Mouse (Mus musculus) gastrocnemius, postnatal 36 days (tissue): Measurements from ENCODE around the gene Chrm1. TPM values are rescaled to one million over a fixed set of nuclear protein-coding genes. Genes with fewer than 3 reads are reported as not detected.
"Not testable (repeated sequence)": the region's sequence is repeated elsewhere in the genome, so short reads cannot be mapped to it uniquely, and the experiment has no call there.

Experiments used
- DNase-seq, 2 experiments: peaks; one replicate each; pipeline ENCODE4 v3.0.0; 2022
- intact Hi-C: fragments of 180-260 bp; cut with DNase I; formaldehyde crosslinking; loops from one replicate; pipeline ENCODE4 v1.15.1; 2025
- total RNA-seq, 2 experiments: library from RNA; stranded (reverse); gene quantifications; 2 replicates each; pipeline ENCODE4 v1.2.3; 2021

Chrm1 gene
- total RNA-seq, 2 experiments from 2014 or later, result not detected

DNA sequence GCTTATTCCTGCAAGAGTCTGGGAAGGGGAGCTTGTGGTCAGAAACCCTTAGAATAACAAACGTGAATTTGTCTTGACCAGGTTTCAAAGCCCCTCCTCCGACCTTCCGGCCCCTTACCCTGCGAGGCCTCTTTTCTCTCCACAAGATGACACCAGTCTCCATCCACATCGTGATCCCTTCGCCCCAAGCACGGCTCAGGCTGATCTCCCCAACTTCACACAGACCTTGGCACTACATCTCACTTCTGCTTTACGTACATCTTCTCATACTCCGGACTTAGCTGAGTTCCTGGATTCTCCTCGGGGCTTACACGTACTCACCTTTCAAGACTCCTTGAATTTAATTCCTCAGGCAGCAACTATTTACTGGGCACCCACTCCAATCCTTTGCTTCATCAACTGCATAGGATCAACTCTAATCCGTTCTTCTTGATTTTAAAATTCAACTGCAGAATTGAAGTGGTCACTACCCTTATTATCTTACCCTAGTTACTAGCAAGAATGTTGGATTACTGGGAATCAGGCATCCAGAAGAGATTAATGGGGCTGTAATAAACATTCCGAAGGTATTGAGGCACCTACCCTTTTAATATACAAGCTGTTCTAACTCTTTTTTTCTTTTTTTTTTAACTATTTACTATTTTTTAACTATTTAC is 50.5 kb downstream of the Chrm1 start:
- no peak for DNase-seq
- intact Hi-C loops, result loop anchor here (10.0 kb wide), 1 partner anchor 401 kb away; no protein-coding TSS in a partner anchor

- no peak for DNase-seq
- intact Hi-C loops, result loop anchor here (10.0 kb wide), 1 partner anchor 400 kb away; no protein-coding TSS in a partner anchor
Observed at GRCm38 (mm10) chr19:8714653-8715481, 51.3 kb downstream of the Chrm1 start.

GRCm38 (mm10) chr19:8715868-8716766 is 52.5 kb downstream of the Chrm1 start:
- DNase-seq, result no peak
- intact Hi-C loops, result loop anchor here (10.0 kb wide), 1 partner anchor 399 kb away; no protein-coding TSS in a partner anchor

DNA sequence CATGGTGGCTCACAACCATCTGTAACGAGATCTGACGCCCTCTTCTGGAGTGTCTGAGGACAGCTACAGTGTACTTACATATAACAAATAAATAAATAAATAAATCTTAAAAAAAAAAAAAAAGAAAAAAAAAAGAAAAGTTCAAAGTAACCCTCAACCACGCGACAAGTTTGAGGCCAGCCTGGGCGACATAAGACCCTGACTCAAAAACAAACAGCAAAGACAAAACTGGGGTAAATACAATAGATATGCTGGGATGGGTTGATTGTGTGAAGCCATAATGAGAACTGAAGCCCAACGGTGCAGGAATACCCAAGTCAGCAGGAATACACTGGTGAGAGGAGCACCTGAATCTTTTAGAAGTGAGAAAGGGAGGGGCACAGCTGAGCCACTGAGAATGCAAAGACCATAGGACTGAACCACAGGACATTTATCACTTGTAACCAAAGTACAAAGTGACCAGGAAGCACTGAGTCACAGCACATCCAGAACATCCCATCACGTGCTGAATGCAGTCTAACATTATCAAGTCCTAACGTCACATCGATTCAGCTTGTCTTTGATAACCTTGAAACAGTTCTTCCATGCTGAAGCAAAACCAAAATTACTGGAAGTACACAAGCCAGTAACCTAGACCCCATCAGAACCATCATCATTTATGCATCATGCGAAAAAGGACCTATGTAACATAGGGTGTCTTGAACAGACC is 53.3 kb downstream of the Chrm1 start:
- intact Hi-C loops, result loop anchor here (10.0 kb wide), 1 partner anchor 398 kb away; no protein-coding TSS in a partner anchor
- no peak for DNase-seq

GRCm38 (mm10) chr19:8718357-8718756 is 54.8 kb downstream of the Chrm1 start:
- peak in 1 of 2 experiments; percentile 28 for DNase-seq
- intact Hi-C loops, result loop anchor here (10.0 kb wide), 1 partner anchor 396 kb away; no protein-coding TSS in a partner anchor

DNA sequence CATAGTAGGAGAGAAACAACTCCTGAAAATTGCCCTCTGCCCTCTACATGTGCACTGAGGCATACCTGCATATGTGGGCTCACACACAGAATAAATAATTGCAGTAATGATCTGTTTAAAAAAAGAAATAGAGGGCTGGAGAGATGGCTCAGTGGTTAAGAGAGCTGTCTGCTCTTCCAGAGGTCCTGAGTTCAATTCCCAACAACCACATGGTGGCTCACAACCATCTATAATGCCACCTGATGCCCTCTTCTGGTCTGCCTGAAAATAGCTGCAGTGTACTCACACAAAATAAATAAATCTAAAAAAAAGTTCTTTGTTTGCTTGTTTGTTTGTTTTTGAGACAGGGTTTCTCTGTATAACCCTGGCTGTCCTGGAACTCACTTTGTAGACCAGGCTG is 55.4 kb downstream of the Chrm1 start:
- DNase-seq, result not testable (repeated sequence)
- intact Hi-C loops, result loop anchor here (10.0 kb wide), 1 partner anchor 396 kb away; no protein-coding TSS in a partner anchor

GRCm38 (mm10) chr19:8721378-8721777 is 57.8 kb downstream of the Chrm1 start:
- DNase-seq, result no peak
- intact Hi-C loops, result no loop called here

GRCm38 (mm10) chr19:8722021-8722420 is 58.4 kb downstream of the Chrm1 start:
- intact Hi-C loops, result no loop called here
- DNase-seq, result no peak

- no peak for DNase-seq
- intact Hi-C loops, result no loop called here
Observed at GRCm38 (mm10) chr19:8722559-8722906, 58.9 kb downstream of the Chrm1 start.

DNA sequence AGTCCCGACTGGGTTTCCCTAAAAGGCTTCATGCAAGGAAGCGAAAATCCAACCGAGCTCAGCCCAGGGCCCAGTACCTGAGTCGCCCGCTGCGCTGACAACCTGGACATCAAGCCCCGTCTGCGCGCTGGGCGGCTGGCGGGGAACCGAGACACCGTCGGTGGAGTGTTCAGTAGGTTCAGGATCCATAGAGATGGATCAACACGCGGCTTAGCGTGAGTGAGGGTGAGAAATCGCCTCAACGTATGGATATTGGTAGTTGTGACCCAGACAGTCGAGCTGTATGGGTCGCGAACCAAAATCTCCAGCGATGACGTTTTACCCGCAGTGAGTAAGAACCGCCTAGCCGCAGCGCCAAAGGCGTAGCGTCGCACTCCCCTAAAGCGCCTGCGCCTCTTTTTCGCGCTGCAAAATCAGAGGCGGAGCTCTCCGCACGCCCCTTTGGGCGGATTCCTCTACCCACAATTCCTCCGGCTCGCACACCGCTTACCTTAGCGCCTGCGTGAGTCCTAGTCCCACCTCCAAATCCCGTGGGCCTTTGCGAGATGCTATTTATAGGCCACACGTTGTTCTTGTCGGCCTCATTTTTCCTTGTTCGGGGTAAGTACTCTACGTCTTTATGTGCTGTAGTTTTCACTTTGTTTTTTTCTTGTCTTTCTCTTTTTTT is 59.5 kb downstream of the Chrm1 start, which contains the start of gene Slc3a2:
Slc3a2 (minus strand) TSS at position 463 of the 667 bp plus-strand sequence.
- peak; percentile 89 to 96 for DNase-seq
- intact Hi-C loops, result no loop called here

GRCm38 (mm10) chr19:8723574-8724346 is 60.2 kb downstream of the Chrm1 start:
- DNase-seq, result no peak
- intact Hi-C loops, result no loop called here

GRCm38 (mm10) chr19:8724392-8724791 is 60.8 kb downstream of the Chrm1 start:
- intact Hi-C loops, result no loop called here
- DNase-seq, result no peak

DNA sequence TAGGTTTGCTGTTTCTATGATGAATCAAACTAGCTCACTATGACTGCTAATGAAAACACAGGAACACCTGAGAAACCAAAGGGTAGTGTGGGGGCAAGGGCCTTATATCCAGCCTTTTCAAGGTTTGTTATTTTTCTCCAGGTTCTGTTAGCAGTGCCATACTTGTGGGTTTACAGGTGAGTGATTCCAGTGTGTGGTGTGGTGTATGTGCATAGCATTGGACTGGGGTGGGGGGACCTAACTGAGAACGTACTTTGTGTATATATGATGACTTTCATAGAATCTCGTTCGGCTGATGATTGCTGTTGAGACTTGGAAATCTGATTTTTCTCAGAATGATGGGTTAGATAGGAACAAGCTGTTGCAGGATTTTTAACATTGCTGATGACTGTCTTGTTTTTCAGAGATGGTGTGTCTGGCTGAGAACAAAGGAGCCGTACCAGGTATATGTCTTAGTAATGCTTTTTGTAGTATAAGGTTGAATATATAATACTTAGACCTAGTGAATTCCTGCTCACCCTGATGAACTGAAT is 61.6 kb downstream of the Chrm1 start:
- DNase-seq, result no peak
- intact Hi-C loops, result no loop called here

- DNase-seq, result no peak
- intact Hi-C loops, result no loop called here
Observed at GRCm38 (mm10) chr19:8726609-8727390, 63.2 kb downstream of the Chrm1 start.

- intact Hi-C loops, result no loop called here
- no peak for DNase-seq
Observed at GRCm38 (mm10) chr19:8727495-8728114, 64.0 kb downstream of the Chrm1 start.

DNA sequence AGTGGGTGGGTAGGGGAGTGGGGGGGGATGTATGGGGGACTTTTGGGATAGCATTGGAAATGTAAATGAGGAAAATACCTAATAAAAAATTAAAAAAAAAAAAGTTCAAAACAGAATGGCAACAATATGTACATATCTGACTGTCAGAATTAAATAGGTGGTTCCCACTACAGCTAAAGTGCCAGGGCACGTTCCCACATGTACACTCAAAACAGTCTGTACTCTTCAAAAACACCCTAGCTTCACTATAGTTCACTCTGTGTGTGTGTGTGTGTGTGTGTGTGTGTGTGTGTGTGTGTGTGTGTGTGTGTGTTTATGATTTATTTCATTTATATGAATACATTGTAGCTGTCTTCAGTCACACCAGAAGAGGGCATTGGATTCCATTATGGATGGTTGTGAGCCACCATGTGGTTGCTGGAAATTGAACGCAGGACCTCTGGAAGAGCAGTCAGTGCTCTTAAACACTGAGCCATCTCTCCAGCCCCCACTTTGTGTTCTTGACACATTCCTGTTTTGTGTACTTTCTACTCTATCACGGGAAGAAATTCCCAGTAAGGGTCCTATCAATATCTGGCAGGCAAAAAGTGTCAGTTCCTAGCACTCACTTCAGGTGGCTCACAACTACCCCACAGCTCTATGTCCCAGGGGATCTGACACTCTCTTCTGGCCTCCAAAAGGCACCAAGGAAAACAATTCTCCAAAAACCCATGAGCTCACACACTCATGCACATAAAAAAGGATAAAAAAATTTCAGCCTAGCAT is 64.9 kb downstream of the Chrm1 start:
- intact Hi-C loops, result not testable (repeated sequence)

More for the DNA sequence above, 64.9 kb downstream of the Chrm1 start:
- not testable (repeated sequence) for DNase-seq
